Mouse (Mus musculus) hindbrain, embryonic 11.5 days (tissue): ENCODE measurements around the gene Setd2. TPM values are rescaled to one million over a fixed set of nuclear protein-coding genes. Genes with fewer than 3 reads are reported as not detected.

Experiments
- ATAC-seq: fragments of 200-750 bp; cut with Nextera tagmentation; 2 replicates; pipeline ENCODE4 v1.8.0; 2017; ENCODE audit warnings: mild to moderate bottlenecking, moderate TSS enrichment, moderate library complexity; ENCODE audit not compliant: low FRiP score
- DNase-seq: peaks from one replicate; pipeline ENCODE4 v3.0.0-alpha.2; 2015; ENCODE audit warnings: low spot score
- H3K27ac ChIP-seq: fragments of 300-500 bp; sonication (generic); 2 replicates; pipeline ENCODE4 v1.5.1; 2014; ENCODE audit warnings: mild to moderate bottlenecking, low read depth, low read length
- H3K27me3 ChIP-seq: fragments of 300-500 bp; sonication (generic); 2 replicates; pipeline ENCODE4 v1.6.1; 2014; ENCODE audit warnings: mild to moderate bottlenecking, low read length, moderate library complexity, mixed read lengths; ENCODE audit not compliant: control insufficient read depth, insufficient read depth
- H3K36me3 ChIP-seq: fragments of 300-500 bp; sonication (generic); 2 replicates; pipeline ENCODE4 v1.6.1; 2014; ENCODE audit warnings: mild to moderate bottlenecking, low read length, moderate library complexity, mixed read lengths; ENCODE audit not compliant: control insufficient read depth, insufficient read depth
- H3K4me1 ChIP-seq: fragments of 300-500 bp; sonication (generic); replicated peaks from 2 replicates; pipeline ENCODE4 v1.6.1; 2014; ENCODE audit warnings: low read length, mixed read lengths; ENCODE audit not compliant: control insufficient read depth, insufficient read depth
- H3K4me2 ChIP-seq: fragments of 300-500 bp; sonication (generic); replicated peaks from 2 replicates; pipeline ENCODE4 v1.6.1; 2014; ENCODE audit warnings: mild to moderate bottlenecking, low read depth, low read length
- H3K4me3 ChIP-seq: fragments of 300-500 bp; sonication (generic); 2 replicates; pipeline ENCODE4 v1.5.1; 2014; ENCODE audit warnings: low read depth, low read length
- H3K9ac ChIP-seq: fragments of 300-500 bp; sonication (generic); 2 replicates; pipeline ENCODE4 v1.6.1; 2014; ENCODE audit warnings: low read depth, low read length
- H3K9me3 ChIP-seq: fragments of 300-500 bp; sonication (generic); 2 replicates; pipeline ENCODE4 v1.6.1; 2016; ENCODE audit warnings: low read length; ENCODE audit not compliant: control insufficient read depth
- WGBS: fragments of 180-500 bp; shearing (Covaris S2); extraction: QIAGEN DNeasy Blood & Tissue Kit; methylation state at CpG from one replicate; pipeline ENCODE4 v1.1.7; 2014; 5-methylcytosine and 5-hydroxymethylcytosine counted together
- polyA plus RNA-seq: library from polyadenylated mRNA; unstranded; fragments of >200 nt; fragmentation: Nextera tagmentation; extraction: Ambion mirVana; gene quantifications from 2 replicates; pipeline ENCODE4 v1.2.1, GENCODE M21; 2014

The Setd2 gene
- polyA plus RNA-seq, 1 experiment from 2014 or later: 60.9 TPM

DNA sequence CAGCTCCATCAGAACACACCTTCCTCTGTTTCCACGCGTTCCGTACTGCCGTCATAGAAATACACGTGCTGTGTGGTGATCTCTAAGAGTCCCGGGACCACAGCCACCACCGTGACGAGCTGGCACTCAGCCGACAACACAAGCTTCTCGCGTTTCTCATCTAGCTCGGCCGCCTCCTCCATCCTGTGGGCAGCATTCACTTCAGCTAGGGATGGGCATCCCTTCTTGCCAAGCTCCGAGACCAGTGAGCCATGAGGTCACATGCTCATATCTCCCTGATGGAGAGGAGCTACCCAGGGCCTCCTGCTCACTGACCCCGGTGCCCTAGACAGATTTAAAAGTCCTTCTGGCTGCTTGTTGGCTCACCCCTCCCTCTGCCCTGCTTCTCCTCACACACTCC is 97.8 kb downstream of the Setd2 start:
- H3K36me3 ChIP-seq: no peaks in the 10 kb centered on the region
- H3K4me1 ChIP-seq: peaks cover 5% of the 10 kb centered on the region
- no peak overlapping the region for H3K4me3 ChIP-seq
- WGBS: 90% methylated on average over 15 of the region's 15 CpGs
- ATAC-seq: no peak
- H3K9ac ChIP-seq: no peak overlapping the region
- H3K27ac ChIP-seq: no peak overlapping the region
- peaks cover 19% of the 10 kb centered on the region for H3K27me3 ChIP-seq
- no peak overlapping the region for H3K4me2 ChIP-seq
- H3K9me3 ChIP-seq: no peaks in the 10 kb centered on the region
- DNase-seq: no peak

DNA sequence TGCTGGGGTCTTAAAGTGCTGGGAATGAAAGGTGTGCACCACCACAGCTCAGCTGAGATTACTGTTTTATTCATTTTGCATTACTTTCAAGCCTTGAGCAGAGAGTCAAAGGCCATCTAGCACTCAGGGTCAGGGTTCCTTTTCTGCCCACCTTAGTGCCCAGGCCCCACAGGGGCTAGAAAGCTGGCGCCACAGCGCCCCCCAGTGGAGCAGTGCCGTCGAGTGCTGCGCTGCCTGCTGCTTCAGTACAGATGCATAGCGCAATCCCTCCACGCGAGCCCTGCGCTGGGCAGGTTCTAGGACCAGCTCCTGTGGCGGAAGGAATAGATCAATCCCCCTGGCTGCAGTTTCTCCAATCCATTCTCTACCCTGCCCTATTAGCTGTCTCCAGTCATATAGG is 98.8 kb downstream of the Setd2 start:
- ATAC-seq (peak; percentile 54; the same call in 1 of the 2 replicates), DNase-seq (peak; percentile 89)
- H3K9ac ChIP-seq: 0 out of 2 replicates have a peak overlapping the region, but pooled peaks have one; percentile 23
- H3K27ac ChIP-seq: no peak overlapping the region
- WGBS: 6% methylated on average over 10 of the region's 10 CpGs
- H3K4me1 ChIP-seq: peaks cover 3% of the 10 kb centered on the region; the same call in 1 of the 2 replicates
- H3K4me3 ChIP-seq: peak overlapping the region; percentile 28
- H3K9me3 ChIP-seq: no peaks in the 10 kb centered on the region
- H3K36me3 ChIP-seq: no peaks in the 10 kb centered on the region
- H3K4me2 ChIP-seq: peak overlapping the region; percentile 58
- peaks cover 19% of the 10 kb centered on the region for H3K27me3 ChIP-seq

DNA sequence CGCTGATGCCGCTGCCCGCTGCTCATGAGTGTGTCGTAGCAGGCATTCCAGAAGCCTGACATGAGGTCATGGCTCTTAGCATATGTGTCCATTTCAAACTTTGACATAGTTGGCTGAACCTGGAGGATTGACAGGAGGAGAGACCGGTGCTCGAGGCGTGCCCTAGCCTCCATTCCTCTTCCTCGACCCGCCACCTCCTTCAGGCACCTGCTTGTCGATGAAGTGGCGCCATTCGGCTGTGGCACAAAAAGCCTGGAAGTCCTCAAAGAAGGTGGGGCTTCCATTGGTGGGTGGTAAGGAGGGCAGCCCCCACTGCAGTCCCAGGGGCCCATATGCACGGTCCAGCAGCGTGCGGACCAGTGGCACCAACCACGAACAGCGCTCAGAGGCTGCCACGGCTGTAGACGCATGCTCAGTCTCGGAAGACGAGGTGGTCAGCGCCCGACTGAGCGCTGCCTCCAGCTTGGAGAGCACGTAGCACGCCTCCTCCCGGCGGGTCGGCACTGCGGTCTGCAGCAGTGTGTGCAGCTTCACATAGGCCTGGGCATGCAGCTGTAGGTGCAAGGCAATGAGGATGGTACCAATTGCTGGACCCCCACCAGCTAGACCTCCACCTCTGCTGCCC is 99.4 kb downstream of the Setd2 start:
- H3K27me3 ChIP-seq: peaks cover 19% of the 10 kb centered on the region
- peak overlapping the region; percentile 58 for H3K4me2 ChIP-seq
- WGBS: 14% methylated on average over 30 of the region's 30 CpGs
- ATAC-seq: peak; percentile 51
- no peaks in the 10 kb centered on the region for H3K9me3 ChIP-seq
- no peaks in the 10 kb centered on the region for H3K36me3 ChIP-seq
- H3K27ac ChIP-seq: no peak overlapping the region
- H3K4me3 ChIP-seq: peak overlapping the region; percentile 28
- peak overlapping the region; percentile 23; the same call in 1 of the 2 replicates for H3K9ac ChIP-seq
- H3K4me1 ChIP-seq: peaks cover 3% of the 10 kb centered on the region; the same call in 1 of the 2 replicates
- peak; percentile 59 for DNase-seq

DNA sequence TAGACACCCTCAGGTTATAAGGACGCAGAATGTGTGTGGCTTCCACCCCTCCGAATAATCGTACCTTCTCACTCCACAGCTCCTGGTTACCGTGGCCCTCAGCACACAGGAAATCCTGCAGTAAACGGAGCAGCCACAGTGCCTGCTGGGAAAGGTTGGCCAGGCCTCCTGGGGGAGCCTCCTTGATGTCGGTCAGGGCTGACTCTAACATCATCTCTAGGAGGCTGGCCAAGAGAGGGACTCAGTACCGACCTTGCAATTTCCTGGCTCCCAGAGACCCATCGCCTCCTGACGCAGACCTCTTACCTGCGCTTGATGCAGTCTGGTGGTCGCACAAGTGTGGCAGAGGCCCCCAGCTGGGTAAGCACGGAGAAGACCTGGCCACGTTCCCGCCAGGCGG is 100.3 kb downstream of the Setd2 start:
- H3K36me3 ChIP-seq: no peaks in the 10 kb centered on the region
- DNase-seq: no peak
- WGBS: 82% methylated on average over 15 of the region's 15 CpGs
- no peak overlapping the region for H3K4me3 ChIP-seq
- H3K4me2 ChIP-seq: no peak overlapping the region
- no peak overlapping the region for H3K9ac ChIP-seq
- no peak overlapping the region for H3K27ac ChIP-seq
- peaks cover 3% of the 10 kb centered on the region; the same call in 1 of the 2 replicates for H3K4me1 ChIP-seq
- no peaks in the 10 kb centered on the region for H3K9me3 ChIP-seq
- peaks cover 19% of the 10 kb centered on the region for H3K27me3 ChIP-seq
- ATAC-seq: no peak

DNA sequence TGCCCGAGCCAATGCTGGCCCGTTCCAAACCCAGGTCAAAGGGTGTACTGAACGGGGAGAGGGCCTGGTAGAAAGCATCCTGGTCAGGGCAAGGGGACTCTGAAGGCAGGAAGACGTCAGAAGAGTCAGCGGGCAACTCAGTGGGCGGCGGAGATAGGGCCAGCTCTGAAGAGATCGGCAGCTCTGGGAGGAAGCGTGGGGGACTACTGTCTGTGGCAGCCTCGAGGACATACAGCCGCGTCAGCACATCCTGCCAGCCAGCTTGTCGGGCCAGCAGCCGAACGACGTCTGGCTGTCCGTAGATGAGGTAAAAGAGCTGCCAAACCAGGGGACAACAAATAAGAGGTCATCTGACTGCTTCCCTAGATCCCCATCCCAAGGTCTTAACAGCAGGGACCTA is 101.5 kb downstream of the Setd2 start:
- Histone ChIP-seq H3K4me3 (no peak overlapping the region), H3K4me1 (peaks cover 3% of the 10 kb centered on the region; the same call in 1 of the 2 replicates), H3K4me2 (no peak overlapping the region), H3K9ac (no peak overlapping the region), H3K27ac (no peak overlapping the region), H3K36me3 (no peaks in the 10 kb centered on the region), H3K27me3 (peaks cover 19% of the 10 kb centered on the region), H3K9me3 (no peaks in the 10 kb centered on the region)
- ATAC-seq: no peak
- whole genome bisulfite sequencing: 84% methylated on average over 17 of the region's 17 CpGs
- no peak for DNase-seq

DNA sequence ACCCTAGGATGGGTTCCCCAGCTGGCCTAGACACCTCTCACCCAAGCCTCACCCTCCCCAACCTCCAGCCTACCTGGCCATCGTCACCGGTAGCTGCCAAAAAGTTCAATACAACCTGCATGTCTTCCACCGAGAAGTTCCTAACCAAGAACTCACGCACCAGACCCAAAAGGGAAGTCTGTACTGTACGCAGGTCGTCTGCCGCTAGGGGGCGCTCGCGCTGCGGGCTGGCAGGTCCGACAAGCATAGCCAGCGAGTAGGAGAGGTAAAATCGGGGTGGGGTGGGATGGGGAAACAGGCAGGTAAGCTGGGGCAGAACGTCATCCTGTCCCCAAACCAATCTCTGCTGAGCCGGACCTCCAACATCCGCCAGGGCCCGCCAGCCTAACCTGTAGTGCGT is 102.8 kb downstream of the Setd2 start:
- peak; percentile 56 for ATAC-seq
- H3K9ac ChIP-seq: no peak overlapping the region
- DNase-seq: peak; percentile 90
- H3K4me2 ChIP-seq: no peak overlapping the region
- peaks cover 19% of the 10 kb centered on the region for H3K27me3 ChIP-seq
- peaks cover 3% of the 10 kb centered on the region; the same call in 1 of the 2 replicates for H3K4me1 ChIP-seq
- H3K4me3 ChIP-seq: no peak overlapping the region
- H3K36me3 ChIP-seq: no peaks in the 10 kb centered on the region
- 6% methylated on average over 19 of the region's 19 CpGs for WGBS
- H3K27ac ChIP-seq: no peak overlapping the region
- no peaks in the 10 kb centered on the region for H3K9me3 ChIP-seq

DNA sequence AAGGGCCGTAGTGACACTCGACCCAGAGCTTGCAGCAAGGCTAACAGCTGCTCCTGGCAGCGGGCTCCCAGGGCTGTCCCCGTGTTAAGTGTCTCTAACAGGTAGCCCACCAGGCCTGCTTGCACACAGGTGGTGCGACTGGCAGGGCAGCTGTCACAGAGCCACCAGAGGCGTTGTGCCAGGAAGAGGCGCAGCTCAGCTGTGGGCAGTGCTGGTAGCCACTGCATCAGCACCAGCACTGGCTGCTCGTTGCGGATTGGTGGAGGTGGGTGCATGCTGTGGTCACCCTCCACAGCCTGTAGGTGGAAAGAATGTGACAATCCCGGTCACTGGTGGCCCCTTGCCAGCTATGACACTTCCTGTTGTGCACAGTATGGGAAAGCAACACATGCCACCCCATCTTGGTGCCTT is 106.2 kb downstream of the Setd2 start:
- no peaks in the 10 kb centered on the region for H3K36me3 ChIP-seq
- no peak for ATAC-seq
- no peaks in the 10 kb centered on the region; the same call in 1 of the 2 replicates for H3K27me3 ChIP-seq
- H3K27ac ChIP-seq: no peak overlapping the region
- 80% methylated on average over 10 of the region's 10 CpGs for WGBS
- no peak overlapping the region for H3K4me3 ChIP-seq
- no peaks in the 10 kb centered on the region for H3K9me3 ChIP-seq
- H3K4me2 ChIP-seq: no peak overlapping the region
- DNase-seq: no peak
- H3K9ac ChIP-seq: no peak overlapping the region
- no peaks in the 10 kb centered on the region for H3K4me1 ChIP-seq

DNA sequence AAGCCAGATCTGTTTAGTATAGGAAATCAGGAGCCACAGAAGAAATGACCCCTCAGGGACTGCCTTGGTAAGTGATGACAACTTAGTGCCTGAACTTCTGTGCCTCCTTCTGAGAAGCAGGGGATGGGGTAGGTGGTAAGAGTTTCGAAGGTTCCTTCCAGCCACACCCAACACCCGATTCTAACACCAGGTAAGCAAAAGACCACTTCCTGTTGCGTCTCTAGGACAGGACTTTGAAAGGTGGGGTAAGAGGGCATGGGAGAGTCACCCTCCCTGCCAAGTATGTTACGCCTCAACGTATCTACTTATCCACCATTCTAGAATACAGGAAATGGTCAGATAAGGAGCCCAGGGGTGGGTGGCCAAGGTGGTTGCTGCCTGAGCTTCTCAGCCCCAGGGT is 108.6 kb downstream of the Setd2 start:
- Histone ChIP-seq H3K4me3 (no peak overlapping the region), H3K4me2 (no peak overlapping the region), H3K4me1 (no peaks in the 10 kb centered on the region), H3K27ac (no peak overlapping the region), H3K36me3 (no peaks in the 10 kb centered on the region), H3K27me3 (no peaks in the 10 kb centered on the region), H3K9me3 (no peaks in the 10 kb centered on the region), H3K9ac (no peak overlapping the region)
- WGBS: 93% methylated on average over 5 of the region's 5 CpGs
- no peak for DNase-seq
- ATAC-seq: no peak
